Mouse (Mus musculus) limb, embryonic 11.5 days (tissue): Measurements from ENCODE around the gene Srsf12. TPM values are rescaled to one million over a fixed set of nuclear protein-coding genes. Genes with fewer than 3 reads are reported as not detected.

Experiments
- ATAC-seq: fragments of 200-750 bp; cut with Nextera tagmentation; 2 replicates; pipeline ENCODE4 v1.8.0; 2017; ENCODE audit warnings: low read depth; ENCODE audit not compliant: insufficient number of reproducible peaks, low FRiP score, low TSS enrichment
- DNase-seq: peaks from one replicate; pipeline ENCODE4 v3.0.0-alpha.2; 2015; ENCODE audit warnings: low spot score
- H3K27ac ChIP-seq: fragments of 300-500 bp; sonication (generic); replicated peaks from 2 replicates; pipeline ENCODE4 v1.5.1; 2014; ENCODE audit warnings: low read depth, mild to moderate bottlenecking, low read length
- H3K27me3 ChIP-seq: fragments of 300-500 bp; sonication (generic); 2 replicates; pipeline ENCODE4 v1.6.1; 2014; ENCODE audit warnings: mild to moderate bottlenecking, low read length, mixed read lengths; ENCODE audit not compliant: control insufficient read depth, insufficient read depth
- H3K36me3 ChIP-seq: fragments of 300-500 bp; sonication (generic); 2 replicates; pipeline ENCODE4 v1.6.1; 2014; ENCODE audit warnings: mild to moderate bottlenecking, low read length, moderate library complexity, mixed read lengths; ENCODE audit not compliant: control insufficient read depth, insufficient read depth
- H3K4me1 ChIP-seq: fragments of 300-500 bp; sonication (generic); 2 replicates; pipeline ENCODE4 v1.6.1; 2014; ENCODE audit warnings: low read length, mixed read lengths; ENCODE audit not compliant: control insufficient read depth, insufficient read depth
- H3K4me2 ChIP-seq: fragments of 300-500 bp; sonication (generic); 2 replicates; pipeline ENCODE4 v1.6.1; 2014; ENCODE audit warnings: low read depth, mild to moderate bottlenecking, moderate library complexity; ENCODE audit not compliant: severe bottlenecking
- H3K4me3 ChIP-seq: fragments of 300-500 bp; sonication (generic); 2 replicates; pipeline ENCODE4 v1.5.1; 2014; ENCODE audit warnings: low read depth, low read length
- H3K9ac ChIP-seq: fragments of 300-500 bp; sonication (generic); 2 replicates; pipeline ENCODE4 v1.6.1; 2014; ENCODE audit warnings: mild to moderate bottlenecking, low read length
- H3K9me3 ChIP-seq: fragments of 300-500 bp; sonication (generic); 2 replicates; pipeline ENCODE4 v1.6.1; 2016; ENCODE audit warnings: low read length; ENCODE audit not compliant: control insufficient read depth
- WGBS: fragments of 180-500 bp; shearing (Covaris S2); extraction: QIAGEN DNeasy Blood & Tissue Kit; methylation state at CpG from one replicate; pipeline ENCODE4 v1.1.7; 2014; 5-methylcytosine and 5-hydroxymethylcytosine counted together
- polyA plus RNA-seq: library from polyadenylated mRNA; unstranded; fragments of >200 nt; fragmentation: Nextera tagmentation; extraction: Ambion mirVana; gene quantifications from 2 replicates; pipeline ENCODE4 v1.2.1, GENCODE M21; 2014

Srsf12 gene
- polyA plus RNA-seq, 1 experiment from 2014 or later = 12.0 TPM

DNA sequence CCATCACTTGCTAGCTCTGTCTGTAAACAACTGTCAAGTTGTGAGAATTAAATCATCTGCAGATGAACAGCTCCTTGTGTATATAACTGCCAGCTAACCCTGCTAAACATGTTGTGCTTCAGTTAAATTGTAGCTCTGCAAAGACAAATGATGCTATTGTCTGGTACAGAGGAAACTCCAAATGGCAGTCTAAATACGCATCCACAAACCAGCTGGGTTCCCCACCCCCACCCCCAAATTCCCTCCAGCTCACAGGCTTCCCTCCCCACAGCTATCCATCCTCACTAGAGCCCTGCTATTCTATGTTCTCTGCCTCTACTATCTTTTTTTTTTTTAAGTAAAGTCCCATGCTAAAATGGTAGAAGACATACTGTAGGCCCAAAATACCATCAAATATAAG, 13.1 kb downstream of the Srsf12 start:
- ATAC-seq (no peak), DNase-seq (no peak)
- WGBS = 46% methylated on average over 1 of the region's 1 CpGs
- Histone ChIP-seq H3K27me3 (no peaks in the 10 kb centered on the region), H3K36me3 (no peaks in the 10 kb centered on the region), H3K9me3 (no peaks in the 10 kb centered on the region), H3K27ac (no peak overlapping the region), H3K4me1 (no peaks in the 10 kb centered on the region; the same call in 1 of the 2 replicates), H3K4me2 (no peak overlapping the region), H3K9ac (no peak overlapping the region), H3K4me3 (no peak overlapping the region)

DNA sequence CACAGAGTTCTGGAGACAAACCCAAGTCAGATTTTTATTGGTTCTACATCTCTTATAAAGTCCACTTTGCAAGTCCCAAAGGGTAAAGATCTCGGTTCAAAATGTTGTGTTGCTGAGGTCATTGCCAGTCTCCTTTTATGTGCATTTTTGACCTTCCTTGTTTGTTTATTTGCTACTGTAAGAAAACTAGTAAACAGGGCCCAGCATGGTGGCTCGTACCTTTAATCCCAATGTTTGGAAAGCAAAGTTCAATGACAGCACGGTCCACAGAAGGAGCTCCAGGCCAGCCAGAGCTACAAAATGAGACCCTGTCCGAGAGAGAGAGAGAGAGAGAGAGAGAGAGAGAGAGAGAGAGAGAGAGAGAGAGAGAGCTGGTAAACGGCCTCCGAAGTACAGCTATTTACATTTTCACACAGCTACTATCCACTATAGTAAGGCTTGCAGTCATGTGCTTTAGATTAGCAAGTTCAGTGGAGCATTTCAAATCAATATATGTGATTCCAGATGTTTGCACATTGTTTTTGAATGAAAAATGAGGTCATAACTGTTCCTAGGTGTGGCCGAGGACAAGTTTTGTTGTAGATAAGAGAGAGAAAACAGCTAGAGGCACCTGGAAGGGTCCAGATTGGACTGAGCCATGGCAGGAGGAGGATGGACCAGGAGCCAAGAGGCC, 15.3 kb downstream of the Srsf12 start:
- H3K27ac ChIP-seq = no peak overlapping the region; the same call in 1 of the 2 replicates

DNA sequence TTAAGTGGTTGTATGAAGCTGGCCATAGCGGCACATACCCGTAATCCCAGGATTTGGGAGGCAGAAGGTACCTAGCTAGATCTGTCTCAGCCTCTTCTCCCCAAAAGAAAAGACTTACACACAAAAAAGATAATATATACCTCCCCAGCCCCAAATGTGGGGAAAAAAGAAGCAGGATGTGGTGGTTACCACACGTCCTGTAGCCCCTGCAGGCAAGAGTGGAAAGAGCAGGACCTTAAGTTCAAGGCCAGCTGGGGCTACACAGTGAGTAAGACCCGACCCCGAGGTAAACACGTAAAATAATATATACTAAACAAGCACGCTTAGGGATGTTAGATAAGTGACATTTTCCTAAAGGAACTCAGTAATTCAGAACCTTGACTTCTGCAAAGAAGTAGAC, 18.4 kb downstream of the Srsf12 start:
- Histone ChIP-seq H3K36me3 (no peaks in the 10 kb centered on the region), H3K9me3 (no peaks in the 10 kb centered on the region), H3K4me2 (no peak overlapping the region), H3K4me3 (no peak overlapping the region), H3K27ac (no peak overlapping the region), H3K9ac (no peak overlapping the region), H3K4me1 (no peaks in the 10 kb centered on the region; the same call in 1 of the 2 replicates), H3K27me3 (no peaks in the 10 kb centered on the region)
- 86% methylated on average over 7 of the region's 7 CpGs for WGBS
- ATAC-seq (no peak), DNase-seq (no peak)

More for the DNA sequence above, 15.3 kb downstream of the Srsf12 start:
- no peak overlapping the region for H3K4me3 ChIP-seq
- H3K9ac ChIP-seq = no peak overlapping the region
- H3K36me3 ChIP-seq = no peaks in the 10 kb centered on the region
- ATAC-seq (no peak), DNase-seq (no peak)
- H3K4me1 ChIP-seq = no peaks in the 10 kb centered on the region; the same call in 1 of the 2 replicates
- no peak overlapping the region for H3K4me2 ChIP-seq
- no peaks in the 10 kb centered on the region for H3K27me3 ChIP-seq
- no peaks in the 10 kb centered on the region for H3K9me3 ChIP-seq
- WGBS = 65% methylated on average over 7 of the region's 7 CpGs

DNA sequence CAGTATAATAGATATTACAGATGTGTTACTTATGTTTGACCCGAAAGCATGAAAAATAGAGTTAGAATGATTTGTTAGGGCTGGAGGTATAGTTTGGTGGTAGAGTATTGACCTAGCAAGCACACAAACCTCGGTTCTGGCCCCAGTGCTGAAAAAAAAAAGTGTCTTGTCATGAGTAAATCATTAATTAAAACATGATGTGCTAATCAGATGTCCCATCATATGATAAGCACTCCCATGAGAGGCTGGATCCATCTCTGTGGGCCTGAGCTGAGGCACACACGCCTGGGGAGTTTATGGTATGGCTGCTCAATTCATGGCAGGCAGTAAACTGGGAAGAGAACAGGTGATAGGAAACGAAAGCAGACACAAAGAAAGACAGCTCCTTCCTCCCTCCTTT, 20.8 kb downstream of the Srsf12 start:
- no peak for ATAC-seq
- Histone ChIP-seq H3K4me2 (no peak overlapping the region), H3K36me3 (no peaks in the 10 kb centered on the region), H3K9me3 (no peaks in the 10 kb centered on the region), H3K4me1 (no peaks in the 10 kb centered on the region), H3K4me3 (no peak overlapping the region), H3K27me3 (no peaks in the 10 kb centered on the region), H3K27ac (no peak overlapping the region), H3K9ac (no peak overlapping the region)
- no peak for DNase-seq
- 82% methylated on average over 4 of the region's 4 CpGs for WGBS

DNA sequence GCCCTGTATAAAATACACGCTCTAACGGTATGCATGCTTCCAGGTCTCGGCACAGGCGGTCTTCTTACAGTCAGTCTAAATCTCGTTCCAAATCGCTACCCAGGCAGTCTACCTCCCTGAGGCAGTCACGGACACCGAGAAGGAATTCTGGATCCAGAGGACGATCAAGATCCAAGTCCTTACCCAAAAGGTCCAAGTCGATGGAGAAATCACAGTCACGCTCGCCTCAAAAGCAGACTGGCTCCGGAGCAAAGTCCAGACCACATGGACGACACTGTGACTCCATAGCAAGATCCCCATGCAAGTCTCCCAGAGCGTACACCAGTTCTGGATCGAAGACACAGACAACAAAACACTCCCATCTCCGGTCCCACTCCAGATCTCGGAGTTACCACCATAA, 22.1 kb downstream of the Srsf12 start:
- WGBS = 89% methylated on average over 18 of the region's 18 CpGs
- no peak overlapping the region for H3K4me3 ChIP-seq
- no peaks in the 10 kb centered on the region for H3K36me3 ChIP-seq
- H3K4me2 ChIP-seq = no peak overlapping the region
- H3K4me1 ChIP-seq = no peaks in the 10 kb centered on the region
- no peaks in the 10 kb centered on the region for H3K27me3 ChIP-seq
- no peak overlapping the region for H3K27ac ChIP-seq
- DNase-seq = no peak
- no peak overlapping the region for H3K9ac ChIP-seq
- no peaks in the 10 kb centered on the region for H3K9me3 ChIP-seq
- ATAC-seq = no peak

DNA sequence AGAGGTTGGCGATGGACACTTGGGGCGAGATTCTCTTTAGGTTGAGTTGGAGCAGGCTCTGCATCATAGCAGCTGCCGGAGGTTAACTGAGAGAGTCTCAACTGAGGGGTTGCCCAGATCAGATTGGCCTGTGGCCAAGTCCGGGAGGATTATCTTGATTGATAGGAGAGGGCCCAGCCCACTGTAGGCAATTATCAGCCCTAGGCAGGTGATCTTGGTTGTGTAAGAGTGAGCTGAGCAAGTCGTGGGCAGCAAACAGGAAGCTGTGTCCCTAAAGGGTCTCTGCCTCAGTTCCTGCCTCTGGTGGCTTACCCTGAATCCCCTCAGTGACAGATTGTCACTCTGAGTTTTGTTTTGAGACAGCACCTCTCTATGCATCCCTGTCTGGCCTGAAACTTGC, 33.7 kb downstream of the Srsf12 start:
- no peak overlapping the region for H3K27ac ChIP-seq
- no peaks in the 10 kb centered on the region for H3K9me3 ChIP-seq
- no peak overlapping the region for H3K4me2 ChIP-seq
- peaks cover 4% of the 10 kb centered on the region for H3K36me3 ChIP-seq
- H3K27me3 ChIP-seq = no peaks in the 10 kb centered on the region
- H3K4me1 ChIP-seq = no peaks in the 10 kb centered on the region
- ATAC-seq (no peak), DNase-seq (no peak)
- H3K4me3 ChIP-seq = no peak overlapping the region
- H3K9ac ChIP-seq = no peak overlapping the region
- WGBS = 74% methylated on average over 5 of the region's 5 CpGs

DNA sequence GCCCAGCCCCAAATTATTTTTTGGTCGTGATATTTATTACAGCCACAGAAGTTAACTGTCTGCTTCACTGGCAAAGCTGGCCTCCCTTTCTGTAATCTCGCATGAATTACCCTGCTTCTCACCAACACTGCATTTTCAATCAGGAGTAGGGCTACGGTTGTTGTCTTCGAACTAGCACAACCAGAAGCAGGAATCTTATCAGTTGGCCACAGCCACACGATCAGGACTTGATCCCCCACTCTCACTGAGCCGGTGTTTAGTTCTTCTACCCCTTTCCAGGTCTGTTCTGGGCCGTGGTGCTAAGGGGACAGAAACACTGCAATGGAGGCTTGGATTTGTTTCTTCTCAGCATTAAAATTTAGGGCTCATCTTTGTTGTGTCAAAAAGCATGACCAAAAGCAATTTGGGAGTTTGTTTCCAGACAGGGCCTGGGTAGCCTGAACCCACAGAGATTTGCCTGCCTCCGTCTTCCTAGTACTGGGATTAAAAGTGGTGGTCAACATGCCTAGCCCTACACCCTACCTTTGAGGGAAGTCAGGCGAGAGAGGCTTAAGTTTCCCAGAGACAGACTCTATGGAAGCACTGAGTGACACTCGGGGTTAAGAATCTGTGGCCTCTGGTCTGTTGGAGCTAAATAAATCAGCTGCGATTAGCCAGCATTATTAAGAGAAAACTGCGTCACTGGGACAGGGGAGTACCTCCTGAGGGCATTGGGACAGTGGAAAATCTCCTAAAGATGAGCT, 34.4 kb downstream of the Srsf12 start:
- WGBS = 85% methylated on average over 12 of the region's 12 CpGs
- DNase-seq (no peak), ATAC-seq (no peak)
- H3K4me2 ChIP-seq = no peak overlapping the region
- no peak overlapping the region for H3K9ac ChIP-seq
- no peak overlapping the region for H3K4me3 ChIP-seq
- H3K4me1 ChIP-seq = no peaks in the 10 kb centered on the region
- H3K36me3 ChIP-seq = peaks cover 4% of the 10 kb centered on the region
- no peaks in the 10 kb centered on the region for H3K27me3 ChIP-seq
- H3K9me3 ChIP-seq = no peaks in the 10 kb centered on the region
- H3K27ac ChIP-seq = no peak overlapping the region

DNA sequence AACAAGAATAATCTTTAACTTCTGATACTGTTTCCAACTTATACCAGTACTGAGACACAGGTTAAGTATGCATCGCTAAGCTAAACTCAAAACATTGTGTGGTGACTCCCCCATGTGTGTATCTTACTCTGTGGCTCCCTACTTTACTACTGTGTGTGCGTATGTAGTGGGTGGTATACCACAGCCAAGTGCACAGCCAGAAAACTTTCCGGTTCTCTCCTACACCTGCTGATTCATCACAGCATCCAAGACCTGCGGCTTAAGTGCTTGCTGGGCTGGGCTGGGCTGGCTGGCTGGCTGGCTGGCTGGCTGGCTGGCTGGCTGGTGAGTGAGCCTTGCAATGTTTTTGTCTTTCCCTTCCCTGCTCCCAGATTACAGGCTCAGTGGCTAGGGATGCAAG, 35.1 kb downstream of the Srsf12 start:
- no peak overlapping the region for H3K9ac ChIP-seq
- 86% methylated on average over 4 of the region's 4 CpGs for WGBS
- H3K4me2 ChIP-seq = no peak overlapping the region
- no peak for DNase-seq
- H3K4me1 ChIP-seq = no peaks in the 10 kb centered on the region
- no peak overlapping the region for H3K4me3 ChIP-seq
- H3K27ac ChIP-seq = no peak overlapping the region
- no peak for ATAC-seq
- H3K27me3 ChIP-seq = no peaks in the 10 kb centered on the region
- peaks cover 4% of the 10 kb centered on the region for H3K36me3 ChIP-seq
- no peaks in the 10 kb centered on the region for H3K9me3 ChIP-seq
